Mouse (Mus musculus) heart, embryonic 11.5 days (tissue): ENCODE results near the gene Gadd45g. TPM values are rescaled to one million over a fixed set of nuclear protein-coding genes. Genes with fewer than 3 reads are reported as not detected.
A peak's percentile ranks its signal among the peaks of the same experiment; 100 is the strongest.
"Not testable (repeated sequence)": the region's sequence is repeated elsewhere in the genome, so short reads cannot be mapped to it uniquely, and the experiment has no call there.

Experiments
- ATAC-seq: fragments of 200-750 bp; cut with Nextera tagmentation; replicated peaks from 2 replicates; pipeline ENCODE4 v1.8.0; 2017; ENCODE audit warnings: moderate library complexity; ENCODE audit not compliant: insufficient number of reproducible peaks, low FRiP score, low TSS enrichment
- H3K27ac ChIP-seq: fragments of 300-500 bp; sonication (generic); 2 replicates; pipeline ENCODE4 v1.5.1; 2014; ENCODE audit warnings: mild to moderate bottlenecking, low read depth, low read length
- H3K27me3 ChIP-seq: fragments of 300-500 bp; sonication (generic); 2 replicates; pipeline ENCODE4 v1.6.1; 2014; ENCODE audit warnings: mild to moderate bottlenecking, low read length, mixed read lengths; ENCODE audit not compliant: control insufficient read depth, insufficient read depth
- H3K36me3 ChIP-seq: fragments of 300-500 bp; sonication (generic); 2 replicates; pipeline ENCODE4 v1.6.1; 2014; ENCODE audit warnings: mild to moderate bottlenecking, low read length, moderate library complexity, mixed read lengths; ENCODE audit not compliant: control insufficient read depth, insufficient read depth
- H3K4me1 ChIP-seq: fragments of 300-500 bp; sonication (generic); 2 replicates; pipeline ENCODE4 v1.6.1; 2014; ENCODE audit warnings: low read length; ENCODE audit not compliant: control insufficient read depth, insufficient read depth
- H3K4me2 ChIP-seq: fragments of 300-500 bp; sonication (generic); 2 replicates; pipeline ENCODE4 v1.6.1; 2014; ENCODE audit warnings: mild to moderate bottlenecking, moderate library complexity
- H3K4me3 ChIP-seq: fragments of 300-500 bp; sonication (generic); 2 replicates; pipeline ENCODE4 v1.5.1; 2014; ENCODE audit warnings: low read depth, low read length
- H3K9ac ChIP-seq: fragments of 300-500 bp; sonication (generic); 2 replicates; pipeline ENCODE4 v1.6.1; 2014; ENCODE audit warnings: mild to moderate bottlenecking, low read depth, low read length, moderate library complexity
- H3K9me3 ChIP-seq: fragments of 300-500 bp; sonication (generic); replicated peaks from 2 replicates; pipeline ENCODE4 v1.6.1; 2016; ENCODE audit warnings: low read length; ENCODE audit not compliant: control insufficient read depth
- WGBS: fragments of 180-500 bp; shearing (Covaris S2); extraction: QIAGEN DNeasy Blood & Tissue Kit; methylation state at CpG from one replicate; pipeline ENCODE4 v1.1.7; 2014; ENCODE audit not compliant: insufficient replicate concordance; 5-methylcytosine and 5-hydroxymethylcytosine counted together
- polyA plus RNA-seq: library from polyadenylated mRNA; unstranded; fragments of >200 nt; fragmentation: Nextera tagmentation; extraction: Ambion mirVana; gene quantifications from 2 replicates; pipeline ENCODE4 v1.2.1, GENCODE M21; 2014

Gadd45g gene
- polyA plus RNA-seq, 1 experiment from 2014 or later = 45.3 TPM

- Histone ChIP-seq H3K4me2 (no peak overlapping the region), H3K4me3 (no peak overlapping the region), H3K9me3 (no peaks in the 10 kb centered on the region; the same call in 1 of the 2 replicates), H3K36me3 (no peaks in the 10 kb centered on the region), H3K27ac (no peak overlapping the region; the same call in 1 of the 2 replicates), H3K27me3 (no peaks in the 10 kb centered on the region), H3K9ac (no peak overlapping the region), H3K4me1 (0 out of 2 replicates have a peak, but pooled peaks cover 5% of the 10 kb centered on the region)
- 0 out of 2 replicates have a peak, but pooled peaks have one; percentile 18 for ATAC-seq
- WGBS = 48% methylated on average over 8 of the region's 8 CpGs
Measured at GRCm38 (mm10) chr13:51823822-51824495, 22.5 kb upstream of the Gadd45g start.

GRCm38 (mm10) chr13:51830744-51831450 lies 15.6 kb upstream of the Gadd45g start:
- Histone ChIP-seq H3K4me1 (peaks cover 5% of the 10 kb centered on the region; the same call in 1 of the 2 replicates), H3K36me3 (no peaks in the 10 kb centered on the region), H3K4me2 (no peak overlapping the region), H3K9me3 (no peaks in the 10 kb centered on the region; the same call in 1 of the 2 replicates), H3K27me3 (no peaks in the 10 kb centered on the region), H3K27ac (no peak overlapping the region), H3K9ac (no peak overlapping the region), H3K4me3 (no peak overlapping the region)
- no peak for ATAC-seq
- WGBS = 29% methylated on average over 10 of the region's 10 CpGs

GRCm38 (mm10) chr13:51832491-51832890 lies 14.0 kb upstream of the Gadd45g start:
- ATAC-seq = no peak
- Histone ChIP-seq H3K4me2 (no peak overlapping the region), H3K36me3 (no peaks in the 10 kb centered on the region), H3K4me3 (no peak overlapping the region), H3K27ac (no peak overlapping the region), H3K27me3 (no peaks in the 10 kb centered on the region), H3K4me1 (peaks cover 9% of the 10 kb centered on the region; the same call in 1 of the 2 replicates), H3K9me3 (no peaks in the 10 kb centered on the region; the same call in 1 of the 2 replicates), H3K9ac (no peak overlapping the region)
- WGBS = 82% methylated on average over 6 of the region's 6 CpGs

GRCm38 (mm10) chr13:51833611-51834010 lies 12.9 kb upstream of the Gadd45g start:
- H3K27ac ChIP-seq = no peak overlapping the region
- no peak for ATAC-seq
- peaks cover 9% of the 10 kb centered on the region; the same call in 1 of the 2 replicates for H3K4me1 ChIP-seq
- H3K9ac ChIP-seq = peak overlapping the region; percentile 28; the same call in 1 of the 2 replicates
- H3K4me2 ChIP-seq = no peak overlapping the region
- H3K9me3 ChIP-seq = no peaks in the 10 kb centered on the region
- WGBS = 50% methylated on average over 2 of the region's 2 CpGs
- no peak overlapping the region for H3K4me3 ChIP-seq
- H3K36me3 ChIP-seq = no peaks in the 10 kb centered on the region
- no peaks in the 10 kb centered on the region for H3K27me3 ChIP-seq

GRCm38 (mm10) chr13:51834024-51834423 lies 12.5 kb upstream of the Gadd45g start:
- H3K4me2 ChIP-seq, H3K9me3 ChIP-seq, H3K27me3 ChIP-seq, H3K9ac ChIP-seq, H3K4me1 ChIP-seq, H3K36me3 ChIP-seq, H3K4me3 ChIP-seq, ATAC-seq, H3K27ac ChIP-seq: not testable (repeated sequence)
- 55% methylated on average over 8 of the region's 8 CpGs for WGBS

- no peak for ATAC-seq
- Histone ChIP-seq H3K4me3 (no peak overlapping the region), H3K9me3 (no peaks in the 10 kb centered on the region), H3K4me2 (no peak overlapping the region), H3K4me1 (peaks cover 9% of the 10 kb centered on the region; the same call in 1 of the 2 replicates), H3K36me3 (no peaks in the 10 kb centered on the region), H3K27ac (no peak overlapping the region), H3K27me3 (0 out of 2 replicates have a peak, but pooled peaks cover 4% of the 10 kb centered on the region), H3K9ac (no peak overlapping the region)
- 17% methylated on average over 2 of the region's 2 CpGs for WGBS
Measured at GRCm38 (mm10) chr13:51834520-51834919, 12.0 kb upstream of the Gadd45g start.

- H3K4me2 ChIP-seq, H3K9me3 ChIP-seq, H3K9ac ChIP-seq, H3K4me1 ChIP-seq, H3K4me3 ChIP-seq, ATAC-seq, H3K27me3 ChIP-seq, H3K36me3 ChIP-seq, H3K27ac ChIP-seq: not testable (repeated sequence)
- WGBS = 85% methylated on average over 4 of the region's 4 CpGs
Measured at GRCm38 (mm10) chr13:51835208-51835607, 11.3 kb upstream of the Gadd45g start.

GRCm38 (mm10) chr13:51837402-51837801 lies 9.1 kb upstream of the Gadd45g start:
- H3K36me3 ChIP-seq = no peaks in the 10 kb centered on the region
- 26% methylated on average over 5 of the region's 5 CpGs for WGBS
- no peak overlapping the region for H3K4me2 ChIP-seq
- no peaks in the 10 kb centered on the region for H3K9me3 ChIP-seq
- H3K4me1 ChIP-seq = peaks cover 27% of the 10 kb centered on the region
- ATAC-seq = no peak
- no peak overlapping the region for H3K9ac ChIP-seq
- no peak overlapping the region for H3K4me3 ChIP-seq
- H3K27ac ChIP-seq = no peak overlapping the region
- H3K27me3 ChIP-seq = 0 out of 2 replicates have a peak, but pooled peaks cover 4% of the 10 kb centered on the region
